Mouse (Mus musculus) limb, embryonic 14.5 days (tissue): Measurements from ENCODE around the gene Supt6. TPM values are rescaled to one million over a fixed set of nuclear protein-coding genes. Genes with fewer than 3 reads are reported as not detected.
A peak's percentile ranks its signal among the peaks of the same experiment; 100 is the strongest.
"Not testable (repeated sequence)": the region's sequence is repeated elsewhere in the genome, so short reads cannot be mapped to it uniquely, and the experiment has no call there.

Experiments used
- ATAC-seq: fragments of 200-750 bp; cut with Nextera tagmentation; 2 replicates; pipeline ENCODE4 v1.8.0; 2017; ENCODE audit warnings: low read depth, moderate number of reproducible peaks, moderate TSS enrichment; ENCODE audit not compliant: low FRiP score
- DNase-seq: peaks from one replicate; pipeline ENCODE4 v3.0.0-alpha.2; 2015; ENCODE audit warnings: low spot score
- H3K27ac ChIP-seq: fragments of 300-500 bp; sonication (generic); replicated peaks from 2 replicates; pipeline ENCODE4 v1.5.1; 2014; ENCODE audit warnings: low read depth, mild to moderate bottlenecking, low read length, moderate library complexity, mixed read lengths
- H3K27me3 ChIP-seq: fragments of 300-500 bp; sonication (generic); 2 replicates; pipeline ENCODE4 v1.6.1; 2014; ENCODE audit warnings: low read length, mixed read lengths; ENCODE audit not compliant: control insufficient read depth, insufficient read depth
- H3K36me3 ChIP-seq: fragments of 300-500 bp; sonication (generic); 2 replicates; pipeline ENCODE4 v1.6.1; 2014; ENCODE audit warnings: mild to moderate bottlenecking, low read length, moderate library complexity, mixed read lengths; ENCODE audit not compliant: control insufficient read depth, insufficient read depth
- H3K4me1 ChIP-seq: fragments of 300-500 bp; sonication (generic); 2 replicates; pipeline ENCODE4 v1.6.1; 2014; ENCODE audit warnings: antibody characterized with exemption, low read length, mixed read lengths; ENCODE audit not compliant: control insufficient read depth, insufficient read depth
- H3K4me2 ChIP-seq: fragments of 300-500 bp; sonication (generic); replicated peaks from 2 replicates; pipeline ENCODE4 v1.6.1; 2014; ENCODE audit warnings: low read depth, mild to moderate bottlenecking, low read length, moderate library complexity; ENCODE audit not compliant: severe bottlenecking
- H3K4me3 ChIP-seq: fragments of 300-500 bp; sonication (generic); replicated peaks from 2 replicates; pipeline ENCODE4 v1.5.1; 2014; ENCODE audit warnings: low read length
- H3K9ac ChIP-seq: fragments of 300-500 bp; sonication (generic); 2 replicates; pipeline ENCODE4 v1.6.1; 2014; ENCODE audit warnings: mild to moderate bottlenecking, low read depth, low read length, moderate library complexity; ENCODE audit not compliant: severe bottlenecking
- H3K9me3 ChIP-seq: fragments of 300-500 bp; sonication (generic); 2 replicates; pipeline ENCODE4 v1.6.1; 2016; ENCODE audit warnings: low read length; ENCODE audit not compliant: control insufficient read depth
- POLR2A ChIP-seq: fragments of 200-500 bp; IDR thresholded peaks from 2 replicates; pipeline ENCODE4 v1.8.0; 2012; ENCODE audit warnings: inconsistent platforms, mild to moderate bottlenecking, moderate library complexity, borderline replicate concordance; ENCODE audit not compliant: insufficient read depth, insufficient read length; ENCODE audit errors: extremely low read depth
- WGBS: fragments of 180-500 bp; shearing (Covaris S2); extraction: QIAGEN DNeasy Blood & Tissue Kit; methylation state at CpG from one replicate; pipeline ENCODE4 v1.1.7; 2014; 5-methylcytosine and 5-hydroxymethylcytosine counted together
- polyA plus RNA-seq, 2 experiments: library from polyadenylated mRNA; depleted of rRNA in 1 of 2; stranded (reverse) in 1 of 2; unstranded in 1 of 2; fragments of >200 nt; fragmentation: Nextera tagmentation in 1 of 2; extraction: Ambion mirVana in 1 of 2; gene quantifications; 2 replicates each; pipeline versions ENCODE4 v1.2.1 to v1.2.3; 2012 to 2014

The Supt6 gene
- polyA plus RNA-seq, 2 experiments = 27.7 to 30.6 TPM

GRCm38 (mm10) chr11:78278853-78279252 is 33.1 kb upstream of the Supt6 start:
- ATAC-seq (no peak), DNase-seq (no peak)
- TF ChIP-seq POLR2A = no peak
- Histone ChIP-seq H3K4me3 (no peak overlapping the region), H3K9ac (no peak overlapping the region), H3K4me1 (no peaks in the 10 kb centered on the region), H3K36me3 (peaks cover 99% of the 10 kb centered on the region), H3K9me3 (no peaks in the 10 kb centered on the region), H3K27ac (no peak overlapping the region), H3K4me2 (no peak overlapping the region), H3K27me3 (no peaks in the 10 kb centered on the region)
- 84% methylated on average over 7 of the region's 7 CpGs for WGBS

DNA sequence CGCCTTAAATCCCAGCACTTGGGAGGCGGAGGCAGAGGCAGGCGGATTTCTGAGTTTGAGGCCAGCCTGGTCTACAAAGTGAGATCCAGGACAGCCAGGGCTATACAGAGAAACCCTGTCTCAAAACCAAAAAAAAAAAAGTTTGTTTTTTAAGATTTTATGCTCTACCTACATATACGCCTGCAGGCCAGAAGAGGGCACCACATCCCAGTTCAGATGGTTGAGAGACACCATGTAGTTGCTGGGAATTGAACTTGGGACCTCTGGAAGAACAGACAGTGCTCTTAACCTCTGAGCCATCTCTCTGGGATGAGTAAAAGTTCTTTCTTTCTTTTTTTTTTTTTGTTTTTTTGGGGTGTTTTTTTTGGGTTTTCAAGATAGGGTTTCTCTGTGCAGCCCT is 30.4 kb upstream of the Supt6 start:
- not testable (repeated sequence) for H3K9ac ChIP-seq, H3K4me2 ChIP-seq, H3K27me3 ChIP-seq, H3K4me1 ChIP-seq, DNase-seq, H3K27ac ChIP-seq, H3K4me3 ChIP-seq, ATAC-seq, H3K9me3 ChIP-seq
- H3K36me3 ChIP-seq = peaks cover 100% of the 10 kb centered on the region
- 94% methylated on average over 4 of the region's 4 CpGs for WGBS

DNA sequence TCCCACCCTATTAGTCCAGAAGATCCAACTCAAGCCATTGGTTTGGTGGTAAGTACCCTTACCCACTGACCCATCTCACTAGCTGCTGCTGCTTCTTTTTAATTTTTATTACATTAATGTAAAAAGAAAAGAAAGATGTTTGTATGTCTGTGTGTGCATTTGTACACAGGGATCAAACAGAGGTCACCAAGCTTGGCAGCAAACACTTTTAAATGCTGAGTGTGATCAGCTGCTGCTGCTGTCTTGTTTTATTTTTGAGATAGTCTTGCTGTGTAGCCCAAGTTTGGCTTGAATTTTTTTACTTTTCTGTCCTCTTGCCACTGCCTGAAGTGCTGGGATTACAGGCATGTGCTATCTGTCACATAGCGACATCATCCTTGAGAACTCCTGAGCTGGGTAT is 29.8 kb upstream of the Supt6 start:
- DNase-seq (no peak), ATAC-seq (no peak)
- TF ChIP-seq POLR2A = no peak
- Histone ChIP-seq H3K9me3 (no peaks in the 10 kb centered on the region), H3K36me3 (peaks cover 98% of the 10 kb centered on the region), H3K4me3 (no peak overlapping the region), H3K27me3 (no peaks in the 10 kb centered on the region), H3K4me2 (no peak overlapping the region), H3K4me1 (no peaks in the 10 kb centered on the region), H3K27ac (no peak overlapping the region), H3K9ac (no peak overlapping the region)
- WGBS = 100% methylated on average over 1 of the region's 1 CpGs

DNA sequence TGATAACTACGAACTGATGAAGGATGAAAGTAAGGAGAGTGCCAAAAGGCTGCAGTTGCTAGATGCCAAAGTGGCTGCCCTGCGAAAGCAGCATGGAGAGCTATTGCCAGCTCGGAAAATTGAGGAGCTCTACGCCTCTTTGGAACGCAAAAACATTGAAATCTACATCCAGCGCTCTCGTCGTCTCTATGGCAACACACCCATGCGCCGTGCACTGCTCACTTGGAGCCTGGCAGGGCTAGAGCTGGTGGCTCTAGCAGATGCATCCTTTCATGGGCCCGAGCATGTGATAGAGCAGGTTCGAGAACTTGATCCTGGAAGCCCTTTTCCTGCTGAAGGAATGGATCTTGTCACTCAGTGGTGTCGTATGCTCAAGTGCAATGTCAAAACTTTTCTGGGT is 26.2 kb upstream of the Supt6 start:
- ATAC-seq (no peak), DNase-seq (no peak)
- no peaks in the 10 kb centered on the region for H3K27me3 ChIP-seq
- no peaks in the 10 kb centered on the region for H3K9me3 ChIP-seq
- no peak overlapping the region for H3K27ac ChIP-seq
- no peak overlapping the region for H3K4me2 ChIP-seq
- WGBS = 91% methylated on average over 13 of the region's 13 CpGs
- TF ChIP-seq POLR2A = no peak
- H3K36me3 ChIP-seq = peaks cover 95% of the 10 kb centered on the region
- H3K4me3 ChIP-seq = no peak overlapping the region
- H3K9ac ChIP-seq = no peak overlapping the region
- H3K4me1 ChIP-seq = no peaks in the 10 kb centered on the region

DNA sequence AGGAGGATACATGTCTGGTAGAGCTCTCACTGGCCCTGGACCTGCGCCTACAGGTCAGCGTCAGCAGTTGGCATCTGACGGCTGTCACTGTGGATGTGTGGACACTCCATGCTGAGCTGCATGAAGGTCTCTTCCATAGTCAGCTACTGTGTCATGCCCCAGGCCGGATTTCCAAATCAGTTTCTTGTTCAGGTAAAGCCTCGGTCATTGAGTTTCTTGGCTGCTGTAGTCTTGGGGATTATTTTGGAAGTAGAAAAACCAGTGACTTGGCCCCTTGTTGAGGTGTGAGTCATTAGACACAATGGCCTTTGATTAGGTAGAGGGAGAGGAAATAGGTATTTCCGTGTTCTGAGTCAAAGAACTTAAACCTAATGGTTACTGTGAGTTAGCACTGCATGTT is 19.8 kb upstream of the Supt6 start:
- WGBS = 88% methylated on average over 6 of the region's 6 CpGs
- Histone ChIP-seq H3K4me2 (no peak overlapping the region), H3K4me1 (peaks cover 3% of the 10 kb centered on the region; the same call in 1 of the 2 replicates), H3K27ac (no peak overlapping the region), H3K36me3 (peaks cover 71% of the 10 kb centered on the region), H3K27me3 (no peaks in the 10 kb centered on the region), H3K9ac (no peak overlapping the region), H3K9me3 (no peaks in the 10 kb centered on the region), H3K4me3 (no peak overlapping the region)
- DNase-seq (no peak), ATAC-seq (no peak)
- no peak for TF ChIP-seq POLR2A

DNA sequence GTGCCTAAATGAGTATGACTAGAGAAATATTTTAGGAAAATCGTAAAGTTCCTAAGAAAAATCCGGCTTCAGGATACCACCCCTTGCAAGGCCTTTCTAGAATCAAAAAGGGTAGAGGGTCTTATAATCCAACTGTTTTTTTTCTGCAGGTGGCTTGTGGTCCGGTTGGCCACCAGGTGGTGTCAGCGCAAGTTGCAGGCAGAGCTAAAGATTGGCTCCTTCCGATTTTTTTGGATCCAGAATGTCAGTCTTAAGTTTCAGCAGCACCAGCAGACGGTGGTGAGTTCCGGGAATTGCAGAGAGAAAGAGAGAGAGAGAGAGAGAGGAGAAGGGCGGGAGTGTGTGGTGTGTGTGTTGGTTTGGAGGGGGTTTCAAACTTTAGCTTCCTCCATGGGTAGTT is 16.8 kb upstream of the Supt6 start:
- no peak for TF ChIP-seq POLR2A
- WGBS = 6% methylated on average over 8 of the region's 8 CpGs
- Histone ChIP-seq H3K27me3 (no peaks in the 10 kb centered on the region), H3K36me3 (peaks cover 44% of the 10 kb centered on the region), H3K4me1 (peaks cover 3% of the 10 kb centered on the region; the same call in 1 of the 2 replicates), H3K9me3 (no peaks in the 10 kb centered on the region), H3K27ac (no peak overlapping the region), H3K4me2 (peak overlapping the region; percentile 62), H3K4me3 (peak overlapping the region; percentile 91), H3K9ac (0 out of 2 replicates have a peak overlapping the region, but pooled peaks have one; percentile 77)
- ATAC-seq (no peak; the same call in 1 of the 2 replicates), DNase-seq (peak; percentile 84)
